Mouse (Mus musculus) E14TG2a.4 (cell line): Measurements from ENCODE around the gene Clasp1.

Experiments
- CTCF ChIP-seq: conservative IDR thresholded peaks from 2 replicates; pipeline ENCODE4 v1.5.1; 2014; ENCODE audit warnings: low read length
- NANOG ChIP-seq: IDR thresholded peaks from 2 replicates; pipeline ENCODE4 v1.6.1; 2014; ENCODE audit warnings: borderline replicate concordance, low read length, mixed read lengths

DNA sequence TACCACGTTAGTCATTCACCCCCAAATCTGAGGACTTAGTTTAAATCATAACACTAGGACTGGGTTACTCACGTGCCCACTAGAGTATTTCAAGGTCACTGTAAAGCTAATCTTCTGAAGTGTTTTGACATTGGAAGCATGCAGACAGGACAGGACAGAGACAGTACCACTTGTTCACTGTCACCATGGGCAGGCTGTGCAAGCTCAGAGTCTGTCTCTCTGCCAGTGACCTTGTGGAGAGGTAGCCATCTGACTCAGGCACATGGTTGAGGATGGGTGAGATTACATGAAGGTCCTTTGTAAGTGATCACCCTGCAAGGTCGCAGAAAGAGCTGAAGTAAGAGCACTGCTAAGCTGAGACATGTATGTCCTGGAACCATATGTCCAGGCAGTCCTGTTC is 122.1 kb downstream of the Clasp1 start:
- TF ChIP-seq CTCF (no peak), NANOG (no peak)
